Mouse (Mus musculus): ENCODE results near the gene Ppid. TPM values are rescaled to one million over a fixed set of nuclear protein-coding genes. Genes with fewer than 3 reads are reported as not detected.
A peak's percentile ranks its signal among the peaks of the same experiment; 100 is the strongest.

Gene Ppid
- total and polyA plus RNA-seq, 3 experiments, result 203 to 254 TPM; not detected in 1

DNA sequence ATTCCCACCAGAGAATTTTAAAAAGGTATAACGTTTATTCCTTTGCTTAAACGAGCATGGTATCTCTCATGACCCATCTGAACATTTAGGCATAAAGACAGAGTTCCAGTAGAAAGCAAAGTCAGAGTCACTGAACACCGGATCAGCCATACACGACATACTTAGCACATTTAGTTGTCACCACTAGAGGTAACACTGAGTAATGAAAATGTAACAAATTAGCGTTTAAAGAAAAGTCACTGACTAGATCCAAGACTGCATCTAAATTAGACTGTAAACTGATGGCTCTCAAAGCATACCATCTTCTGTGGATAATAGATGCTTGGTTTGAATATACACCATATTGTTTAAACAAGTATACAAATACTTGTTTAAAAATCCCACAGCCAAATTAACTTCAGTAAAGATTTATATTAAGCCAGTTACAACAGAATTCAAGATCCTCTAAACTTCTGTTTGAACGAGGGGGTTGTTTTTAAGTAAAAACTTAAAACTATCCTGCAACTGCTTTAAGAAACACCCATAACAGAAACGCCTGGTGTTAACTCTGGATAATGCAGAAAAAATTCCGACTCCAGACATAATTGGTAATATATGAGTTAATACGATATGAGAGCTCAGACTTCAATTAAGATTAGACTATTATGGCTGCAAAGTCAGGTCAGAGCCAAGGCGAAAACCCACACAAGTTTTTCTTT, 36.5 kb downstream of the Ppid start:
- H3K27me3 ChIP-seq (ENCODE audit: control insufficient read depth in 1 of 2, insufficient read depth in 2 of 2, low read length in 2 of 2), result no peaks in the 10 kb centered on the region
- H3K9ac ChIP-seq (ENCODE audit: control insufficient read depth, low read depth, low read length, poor library complexity, severe bottlenecking), result peak overlapping the region; percentile 71
- peak overlapping the region; percentile 78 to 82 for H3K4me3 ChIP-seq (ENCODE audit: control insufficient read depth in 1 of 2, insufficient read depth in 1 of 2, low read depth in 2 of 2, low read length in 2 of 2)
- DNase-seq (ENCODE audit: low read depth, low spot score), result peak; percentile 81
- no peaks in the 10 kb centered on the region for H3K4me1 ChIP-seq (ENCODE audit: control insufficient read depth in 1 of 2, insufficient read depth in 2 of 2, low read length in 2 of 2)
- H3K36me3 ChIP-seq (ENCODE audit: control insufficient read depth in 1 of 2, insufficient read depth in 2 of 2, low read length in 2 of 2), result peaks cover 1 to 6% of the 10 kb centered on the region in 2 experiments; a peak in 2 of 4 replicates
- peak overlapping the region; percentile 44; the same call in 1 of the 2 replicates for H3K27ac ChIP-seq (ENCODE audit: control insufficient read depth, low read depth, low read length)
- TF ChIP-seq HCFC1 (IDR thresholded peaks at IDR 0.05; ENCODE audit: low read depth, low read length) (no peak), NRF1 (IDR thresholded peaks at IDR 0.05; ENCODE audit: insufficient read depth, low read depth, low read length, poor library complexity, severe bottlenecking) (no peak), MAX (IDR thresholded peaks at IDR 0.05; ENCODE audit: low read length) (no peak), ZNF384 (IDR thresholded peaks at IDR 0.05; ENCODE audit: low read depth, low read length) (no peak), CTCF (IDR thresholded peaks at IDR 0.05 in 2 of 3, conservative IDR thresholded peaks at IDR 0.05 in 1 of 3; ENCODE audit: control insufficient read depth in 1 of 3, insufficient read depth in 1 of 3, low read depth in 2 of 3, low read length in 3 of 3, poor library complexity in 1 of 3, severe bottlenecking in 1 of 3) (peak in 2 of 3 experiments; percentile 58 to 65; a peak in 4 of 6 replicates), MYB (IDR thresholded peaks at IDR 0.05; ENCODE audit: low read depth, low read length) (no peak), MXI1 (IDR thresholded peaks at IDR 0.05; ENCODE audit: low read depth, low read length) (peak; percentile 40; the same call in 1 of the 2 replicates), USF2 (IDR thresholded peaks at IDR 0.05; ENCODE audit: borderline replicate concordance in 1 of 2, insufficient read depth in 1 of 2, low read depth in 1 of 2, low read length in 2 of 2) (no peak), JUND (IDR thresholded peaks at IDR 0.05; ENCODE audit: low read depth, low read length) (peak; percentile 15; the same call in 1 of the 2 replicates), EP300 (IDR thresholded peaks at IDR 0.05; ENCODE audit: low read depth in 1 of 2, low read length in 2 of 2) (no peak), SMC3 (IDR thresholded peaks at IDR 0.05; ENCODE audit: low read depth, low read length) (peak; percentile 31), ZKSCAN1 (IDR thresholded peaks at IDR 0.05; ENCODE audit: low read depth, low read length) (no peak), E2F4 (IDR thresholded peaks at IDR 0.05; ENCODE audit: borderline replicate concordance, low read depth, low read length) (no peak), RAD21 (IDR thresholded peaks at IDR 0.05; ENCODE audit: low read depth, low read length) (peak; percentile 14), RCOR1 (IDR thresholded peaks at IDR 0.05; ENCODE audit: low read depth, low read length) (no peak)
- no peaks in the 10 kb centered on the region for H3K9me3 ChIP-seq (replicated peaks; ENCODE audit: insufficient read depth, low read length)
- peaks cover 7% of the 10 kb centered on the region for H3K79me2 ChIP-seq (ENCODE audit: control insufficient read depth, insufficient read depth, low read length, poor library complexity)

- Histone ChIP-seq H3K9me3 (replicated peaks; ENCODE audit: insufficient read depth, low read length) (no peaks in the 10 kb centered on the region), H3K79me2 (ENCODE audit: control insufficient read depth, insufficient read depth, low read length, poor library complexity) (peaks cover 7% of the 10 kb centered on the region), H3K9ac (ENCODE audit: control insufficient read depth, low read depth, low read length, poor library complexity, severe bottlenecking) (peak overlapping the region; percentile 71), H3K27ac (ENCODE audit: control insufficient read depth, low read depth, low read length) (peak overlapping the region; percentile 66), H3K4me1 (ENCODE audit: control insufficient read depth in 1 of 2, insufficient read depth in 2 of 2, low read length in 2 of 2) (no peaks in the 10 kb centered on the region), H3K4me3 (ENCODE audit: control insufficient read depth in 1 of 2, insufficient read depth in 1 of 2, low read depth in 2 of 2, low read length in 2 of 2) (peak overlapping the region; percentile 78 to 82), H3K27me3 (ENCODE audit: control insufficient read depth in 1 of 2, insufficient read depth in 2 of 2, low read length in 2 of 2) (no peaks in the 10 kb centered on the region), H3K36me3 (ENCODE audit: control insufficient read depth in 1 of 2, insufficient read depth in 2 of 2, low read length in 2 of 2) (peaks cover 1 to 6% of the 10 kb centered on the region in 2 experiments; a peak in 2 of 4 replicates)
- TF ChIP-seq JUND (IDR thresholded peaks at IDR 0.05; ENCODE audit: low read depth, low read length), result no peak
- no peak for TF ChIP-seq ZMIZ1 (IDR thresholded peaks at IDR 0.05; ENCODE audit: low read depth, low read length)
- peak in 1 of 3 experiments; percentile 12; a peak in 1 of 6 replicates for TF ChIP-seq CTCF (IDR thresholded peaks at IDR 0.05 in 2 of 3, conservative IDR thresholded peaks at IDR 0.05 in 1 of 3; ENCODE audit: control insufficient read depth in 1 of 3, insufficient read depth in 1 of 3, low read depth in 2 of 3, low read length in 3 of 3, poor library complexity in 1 of 3, severe bottlenecking in 1 of 3)
- TF ChIP-seq USF1 (IDR thresholded peaks at IDR 0.05; ENCODE audit: low read depth, low read length), result no peak
- DNase-seq (ENCODE audit: low read depth, low spot score), result no peak
These were observed 37.0 kb downstream of the Ppid start for GRCm38 (mm10) chr3:79628182-79628560.

Measured in MEL (cell line).